Mouse (Mus musculus): ENCODE results near the gene Dnmt3c. TPM values are rescaled to one million over a fixed set of nuclear protein-coding genes. Genes with fewer than 3 reads are reported as not detected.
"Not testable (repeated sequence)": the region's sequence is repeated elsewhere in the genome, so short reads cannot be mapped to it uniquely, and the experiment has no call there.

Dnmt3c gene
- polyA plus RNA-seq (2012; rRNA removed), result 0.06 and 0.11 TPM in 2 replicates

DNA sequence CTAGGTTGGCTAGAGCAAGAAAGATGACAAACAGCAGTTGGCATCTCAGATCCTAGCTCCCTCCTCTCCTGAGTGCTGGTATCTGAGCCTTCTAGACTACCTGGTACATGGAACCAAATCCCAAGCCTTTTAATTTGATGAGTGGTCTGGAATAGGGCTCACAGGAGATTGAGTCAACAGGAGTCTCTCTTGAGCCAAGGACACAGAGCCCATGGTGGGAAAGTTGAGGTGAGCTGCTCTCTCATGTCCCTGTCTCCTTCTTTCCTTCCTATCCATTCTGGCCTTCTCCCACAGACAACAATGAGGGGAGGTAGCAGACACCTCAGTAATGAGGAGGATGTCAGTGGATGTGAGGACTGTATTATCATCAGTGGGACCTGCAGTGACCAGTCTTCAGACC lies at the start of gene Dnmt3c:
TSS of gene Dnmt3c (plus strand) at position 301 of the 400 bp plus-strand sequence.
- no peak for DNase-seq (ENCODE audit: extremely low spot score in 1 of 2, low spot score in 1 of 2)

DNA sequence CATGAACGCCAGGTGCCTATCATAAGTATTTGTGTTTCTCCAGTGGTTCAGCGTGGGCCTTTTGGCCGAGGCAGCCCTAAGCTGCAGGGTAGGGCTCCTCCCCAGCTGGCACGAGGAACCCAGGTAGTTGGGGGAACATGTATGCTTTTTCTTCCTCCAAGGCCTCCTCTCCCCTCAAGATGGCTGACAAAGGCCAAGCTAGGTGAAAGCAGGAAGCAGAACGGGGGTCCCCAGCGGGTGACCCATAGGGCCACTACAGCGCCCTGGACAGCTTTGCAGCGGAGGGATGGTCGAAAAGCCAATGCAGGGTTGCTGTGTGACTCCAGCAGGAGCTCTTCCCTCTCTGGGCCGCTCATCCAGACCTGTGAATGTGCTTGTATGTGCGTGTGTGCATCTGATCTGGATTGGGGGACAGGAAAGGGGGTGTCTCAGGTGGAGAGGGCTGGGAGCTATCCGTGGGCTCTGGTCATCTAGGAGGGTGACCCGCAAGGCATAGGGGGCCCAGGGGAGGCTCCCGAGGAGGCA lies 47.6 kb upstream of the Dnmt3c start:
- no peak for DNase-seq (ENCODE audit: extremely low spot score in 1 of 2, low spot score in 1 of 2)

DNA sequence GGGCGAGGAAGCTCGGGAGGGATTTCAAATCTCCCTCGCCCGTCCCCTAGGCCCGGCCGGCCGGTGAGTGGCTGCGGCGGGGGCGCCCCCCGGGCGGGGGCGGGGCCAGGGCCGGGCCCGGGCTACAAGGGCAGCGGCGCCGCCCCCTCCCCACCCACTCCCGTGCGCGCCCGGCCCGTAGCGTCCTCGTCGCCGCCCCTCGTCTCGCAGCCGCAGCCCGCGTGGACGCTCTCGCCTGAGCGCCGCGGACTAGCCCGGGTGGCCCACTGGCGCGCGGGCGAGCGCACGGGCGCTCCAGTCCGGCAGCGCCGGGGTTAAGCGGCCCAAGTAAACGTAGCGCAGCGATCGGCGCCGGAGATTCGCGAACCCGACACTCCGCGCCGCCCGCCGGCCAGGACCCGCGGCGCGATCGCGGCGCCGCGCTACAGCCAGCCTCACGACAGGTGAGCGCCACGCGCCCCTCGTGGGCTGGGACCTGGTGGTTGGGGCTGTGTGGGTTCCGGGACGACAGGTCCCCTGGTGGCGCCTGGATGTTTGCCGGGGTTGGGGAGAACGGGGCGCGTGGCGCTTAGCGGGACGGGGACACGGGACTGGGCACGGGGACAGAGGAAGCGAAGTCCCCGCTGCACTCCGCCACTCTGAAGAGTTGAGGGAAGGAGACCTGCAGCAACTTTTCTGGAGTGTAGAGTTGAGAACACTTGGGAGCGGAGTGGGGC lies 47.0 kb upstream of the Dnmt3c start, which contains the start of gene Dnmt3b:
TSS of gene Dnmt3b (plus strand) at position 153 of the 716 bp plus-strand sequence.
- DNase-seq (ENCODE audit: extremely low spot score in 1 of 2, low spot score in 1 of 2), result peak in 1 of 2 experiments; percentile 12

DNA sequence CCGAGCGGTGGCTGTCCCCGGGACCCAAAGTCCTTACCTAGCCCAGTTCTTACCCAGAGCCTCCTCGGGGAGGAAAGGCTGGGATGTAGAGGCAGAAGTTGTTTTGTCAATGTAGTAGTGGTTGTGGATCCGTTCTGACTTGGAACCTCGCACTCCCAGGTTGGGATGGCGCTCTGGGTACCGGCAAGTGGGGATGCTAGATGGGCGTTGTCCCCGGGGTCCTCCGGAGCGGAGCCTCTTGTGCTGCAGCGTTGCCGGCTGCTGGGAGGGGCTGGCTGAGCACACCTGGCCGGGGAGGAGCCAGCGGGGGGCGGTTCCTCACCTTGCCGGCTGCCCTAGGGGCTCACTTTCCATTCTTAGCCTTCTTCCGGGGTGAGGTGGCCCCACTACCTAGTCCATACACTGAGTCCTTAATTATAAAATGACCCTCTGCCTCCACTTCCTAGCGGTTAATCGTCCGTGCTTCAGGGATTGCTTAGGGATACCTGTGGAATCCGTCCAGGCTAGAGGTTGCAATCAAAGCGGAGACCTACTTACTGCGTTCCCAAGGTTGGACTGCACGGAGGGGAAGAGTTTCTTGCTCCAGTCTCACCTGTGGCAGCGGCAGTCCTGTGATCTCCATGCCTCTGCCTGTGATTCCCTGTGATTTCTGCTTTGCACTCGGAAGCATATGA lies 46.3 kb upstream of the Dnmt3c start:
- DNase-seq (ENCODE audit: extremely low spot score in 1 of 2, low spot score in 1 of 2), result no peak

DNA sequence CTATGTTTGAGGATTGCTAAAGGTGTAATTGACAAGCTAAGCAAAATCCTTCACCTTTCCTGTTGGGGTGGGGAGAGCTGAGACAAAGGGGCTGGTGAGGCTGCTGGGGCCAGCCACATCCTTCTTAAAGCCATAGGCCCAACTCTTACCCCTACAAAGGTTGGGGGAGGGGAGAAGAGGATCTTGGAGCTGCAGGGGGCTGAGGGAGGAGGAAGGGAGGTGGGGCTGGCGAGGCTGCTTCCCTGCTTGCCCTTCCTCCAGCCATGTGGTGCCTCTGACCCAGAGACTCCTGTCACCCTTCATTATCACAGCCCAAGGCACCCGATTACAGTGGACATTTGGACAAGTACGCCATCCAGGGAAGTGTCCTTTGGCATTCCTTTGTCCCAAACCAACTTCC lies 44.8 kb upstream of the Dnmt3c start:
- no peak for DNase-seq (ENCODE audit: extremely low spot score in 1 of 2, low spot score in 1 of 2)

- not testable (repeated sequence) for DNase-seq (ENCODE audit: extremely low spot score in 1 of 2, low spot score in 1 of 2)
Measured at GRCm38 (mm10) chr2:153657659-153658058, 38.8 kb upstream of the Dnmt3c start.

DNA sequence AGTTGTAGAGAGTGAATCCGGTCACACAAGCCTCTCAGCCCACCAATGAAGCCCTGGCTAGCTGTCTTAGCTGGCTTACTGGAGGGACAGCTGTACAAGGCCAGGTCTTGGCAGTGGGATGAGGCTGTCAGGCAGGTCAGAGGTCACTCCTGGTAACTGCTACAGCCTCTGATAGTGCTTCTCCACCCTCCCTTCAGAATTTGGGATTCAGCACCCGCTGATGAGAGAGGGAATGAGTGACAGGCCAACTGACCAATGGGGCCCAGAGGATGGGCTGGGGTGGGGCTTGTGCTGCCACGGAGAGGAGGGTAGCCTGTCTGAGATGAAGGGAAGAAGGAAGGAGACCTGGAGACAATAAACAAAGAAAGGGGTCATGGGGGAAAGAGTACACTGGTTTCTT lies 35.8 kb upstream of the Dnmt3c start:
- DNase-seq (ENCODE audit: extremely low spot score in 1 of 2, low spot score in 1 of 2), result no peak

DNA sequence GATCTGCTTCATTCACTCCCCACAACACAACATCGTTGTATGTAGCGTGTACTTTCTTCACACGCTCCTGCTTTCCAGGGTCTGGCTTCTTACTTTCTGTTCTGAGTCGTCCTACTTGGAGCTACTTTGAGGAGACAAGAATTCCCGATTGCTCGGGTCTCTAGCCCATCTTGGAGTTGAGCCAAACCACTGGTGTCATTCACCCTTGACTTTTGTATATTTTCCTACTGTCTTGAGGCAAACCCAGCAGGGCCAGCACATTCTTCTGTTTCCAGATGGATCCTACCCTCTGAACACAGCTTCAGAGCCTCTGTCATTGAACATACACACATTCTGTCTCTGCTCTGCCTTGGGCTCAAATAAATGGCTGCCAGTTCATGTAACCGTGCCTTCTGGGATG lies 31.1 kb upstream of the Dnmt3c start:
- no peak for DNase-seq (ENCODE audit: extremely low spot score in 1 of 2, low spot score in 1 of 2)

GRCm38 (mm10) chr2:153668754-153669376 lies 27.6 kb upstream of the Dnmt3c start:
- DNase-seq (ENCODE audit: extremely low spot score in 1 of 2, low spot score in 1 of 2), result peak; percentile 31 to 87

- DNase-seq (ENCODE audit: extremely low spot score in 1 of 2, low spot score in 1 of 2), result no peak
Measured at GRCm38 (mm10) chr2:153670111-153670510, 26.3 kb upstream of the Dnmt3c start.

- DNase-seq (ENCODE audit: extremely low spot score in 1 of 2, low spot score in 1 of 2), result no peak
Measured at GRCm38 (mm10) chr2:153672619-153673018, 23.8 kb upstream of the Dnmt3c start.

DNA sequence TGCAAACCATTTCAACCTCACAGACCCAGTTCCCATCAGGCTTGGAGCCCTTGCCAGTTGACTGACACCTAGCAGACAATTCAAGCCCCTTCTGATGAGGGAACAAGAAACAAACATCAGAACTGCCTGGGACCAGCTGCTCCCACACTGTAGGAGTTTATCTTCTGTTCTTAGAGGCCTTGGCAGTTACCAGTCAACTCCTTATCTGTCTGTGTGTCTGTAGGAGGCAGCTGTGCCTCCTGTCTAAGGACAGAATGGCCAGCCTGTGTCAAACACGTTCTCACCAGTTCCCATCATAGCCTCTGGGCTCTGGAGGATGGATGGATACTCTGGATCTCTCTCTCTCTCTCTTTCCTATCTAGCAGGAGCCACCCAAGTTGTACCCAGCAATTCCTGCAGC lies 21.1 kb upstream of the Dnmt3c start:
- not testable (repeated sequence) for DNase-seq (ENCODE audit: extremely low spot score in 1 of 2, low spot score in 1 of 2)

DNA sequence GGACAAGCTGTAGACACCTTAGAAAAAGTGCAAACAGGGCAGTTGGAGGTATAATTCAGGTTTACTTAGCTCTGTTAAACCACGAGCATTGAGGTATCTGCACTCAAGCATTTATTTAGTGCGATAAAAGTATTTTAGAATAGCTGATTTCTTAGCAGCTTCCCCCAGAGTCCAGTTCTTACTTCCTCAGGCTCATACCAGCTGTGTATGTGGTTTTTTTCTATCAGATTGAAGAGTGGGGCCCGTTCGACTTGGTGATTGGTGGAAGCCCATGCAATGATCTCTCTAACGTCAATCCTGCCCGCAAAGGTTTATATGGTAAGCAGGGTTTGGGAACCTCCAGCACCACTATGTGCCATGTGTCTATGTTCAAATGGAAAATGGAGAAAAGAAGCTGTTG lies 19.5 kb upstream of the Dnmt3c start:
- DNase-seq (ENCODE audit: extremely low spot score in 1 of 2, low spot score in 1 of 2), result no peak

- DNase-seq (ENCODE audit: extremely low spot score in 1 of 2, low spot score in 1 of 2), result no peak
Measured at GRCm38 (mm10) chr2:153677550-153677949, 18.9 kb upstream of the Dnmt3c start.

DNA sequence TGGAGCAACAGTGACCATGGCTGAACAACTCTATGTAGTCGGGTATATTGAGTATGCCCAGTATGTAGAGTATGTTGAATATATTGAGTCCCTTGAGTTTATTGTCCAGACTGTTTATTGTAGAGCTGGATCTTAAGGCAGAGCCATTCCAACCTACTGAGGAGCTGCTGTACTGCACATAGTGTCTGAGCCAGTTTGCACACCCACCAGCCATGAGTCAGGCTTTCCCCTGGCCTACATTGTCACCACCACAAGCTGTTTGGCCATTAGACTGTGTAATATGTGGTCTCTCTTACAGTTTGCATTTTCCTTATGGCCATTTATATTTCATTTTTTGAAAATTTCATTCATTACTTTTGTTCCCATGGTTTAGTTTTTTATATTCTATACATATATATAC lies 16.5 kb upstream of the Dnmt3c start:
- peak; percentile 26 to 56 for DNase-seq (ENCODE audit: extremely low spot score in 1 of 2, low spot score in 1 of 2)

- DNase-seq (ENCODE audit: extremely low spot score in 1 of 2, low spot score in 1 of 2), result not testable (repeated sequence)
Measured at GRCm38 (mm10) chr2:153693413-153693812, 3.0 kb upstream of the Dnmt3c start.

DNA sequence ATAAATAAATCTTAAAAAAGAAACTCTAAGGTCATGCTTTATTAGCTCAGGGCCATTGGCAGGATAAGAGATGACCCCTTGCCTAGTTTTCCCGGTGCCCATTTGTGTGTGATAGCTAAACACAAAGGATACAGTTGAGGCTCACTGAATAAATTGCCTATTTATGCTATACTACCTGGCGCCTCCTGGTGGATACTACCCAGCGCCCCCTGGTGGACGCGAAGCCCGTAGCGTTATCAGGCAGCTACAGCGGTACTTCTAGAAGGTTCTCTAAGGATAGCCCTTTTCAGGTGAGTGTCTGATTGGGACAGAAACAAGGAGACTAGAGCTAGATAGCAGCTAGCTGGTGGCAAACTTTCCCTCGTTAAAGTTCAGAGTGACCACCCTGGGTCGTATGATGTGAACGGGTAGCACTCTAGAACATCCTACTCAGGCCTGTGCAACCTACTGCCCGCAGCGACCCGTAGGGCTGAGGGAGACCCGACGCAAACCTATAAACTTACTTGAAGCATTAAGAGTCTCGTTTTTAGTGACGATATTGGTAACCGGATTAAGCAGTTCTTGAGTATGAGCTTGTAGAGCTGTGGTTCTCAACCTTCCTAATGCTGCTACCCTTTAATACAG lies 1.9 kb upstream of the Dnmt3c start:
- DNase-seq (ENCODE audit: extremely low spot score in 1 of 2, low spot score in 1 of 2), result peak in 1 of 2 experiments; percentile 33

DNA sequence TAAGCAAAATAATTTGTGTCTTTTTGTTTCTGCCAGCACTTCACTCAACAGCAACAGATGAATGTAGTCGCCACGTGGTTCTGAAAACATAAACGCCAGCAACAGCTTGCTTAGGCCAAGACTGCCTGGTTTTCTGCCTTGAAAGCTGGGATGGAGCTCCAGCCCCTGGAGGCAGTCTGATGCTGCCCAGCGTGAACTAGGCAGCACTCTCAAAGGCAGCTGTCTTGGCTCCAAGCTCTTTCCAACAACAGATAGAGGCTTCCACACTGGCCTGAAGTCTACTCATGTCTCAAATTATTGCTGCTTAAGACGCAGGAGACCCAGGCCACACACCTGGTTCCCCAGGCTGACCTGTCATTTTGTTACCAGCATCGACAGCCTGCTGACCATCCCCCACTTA lies 6.9 kb downstream of the Dnmt3c start:
- no peak for DNase-seq (ENCODE audit: extremely low spot score in 1 of 2, low spot score in 1 of 2)

GRCm38 (mm10) chr2:153710701-153711330 lies 14.4 kb downstream of the Dnmt3c start:
- DNase-seq (ENCODE audit: extremely low spot score in 1 of 2, low spot score in 1 of 2), result peak in 1 of 2 experiments; percentile 44

- peak in 1 of 2 experiments; percentile 20 for DNase-seq (ENCODE audit: extremely low spot score in 1 of 2, low spot score in 1 of 2)
Measured at GRCm38 (mm10) chr2:153712646-153713091, 16.2 kb downstream of the Dnmt3c start.
